Mouse (Mus musculus) large intestine, adult 2 months (tissue): Measurements from ENCODE around the gene Tns3. TPM values are rescaled to one million over a fixed set of nuclear protein-coding genes. Genes with fewer than 3 reads are reported as not detected.

Experiments used
- DNase-seq: peaks from one replicate; pipeline ENCODE4 v3.0.0-alpha.2; 2012; ENCODE audit warnings: low read depth, low spot score
- WGBS: fragments of 180-500 bp; shearing (Covaris S2); methylation state at CpG from one replicate; pipeline ENCODE4 v1.1.7; 2018; 5-methylcytosine and 5-hydroxymethylcytosine counted together
- polyA plus RNA-seq: library from polyadenylated mRNA; depleted of rRNA; stranded (reverse); fragments of >200 nt; gene quantifications from 2 replicates; pipeline ENCODE4 v1.2.3, GENCODE M21; 2012

The Tns3 gene
- polyA plus RNA-seq, 1 experiment, result 15.1 TPM

DNA sequence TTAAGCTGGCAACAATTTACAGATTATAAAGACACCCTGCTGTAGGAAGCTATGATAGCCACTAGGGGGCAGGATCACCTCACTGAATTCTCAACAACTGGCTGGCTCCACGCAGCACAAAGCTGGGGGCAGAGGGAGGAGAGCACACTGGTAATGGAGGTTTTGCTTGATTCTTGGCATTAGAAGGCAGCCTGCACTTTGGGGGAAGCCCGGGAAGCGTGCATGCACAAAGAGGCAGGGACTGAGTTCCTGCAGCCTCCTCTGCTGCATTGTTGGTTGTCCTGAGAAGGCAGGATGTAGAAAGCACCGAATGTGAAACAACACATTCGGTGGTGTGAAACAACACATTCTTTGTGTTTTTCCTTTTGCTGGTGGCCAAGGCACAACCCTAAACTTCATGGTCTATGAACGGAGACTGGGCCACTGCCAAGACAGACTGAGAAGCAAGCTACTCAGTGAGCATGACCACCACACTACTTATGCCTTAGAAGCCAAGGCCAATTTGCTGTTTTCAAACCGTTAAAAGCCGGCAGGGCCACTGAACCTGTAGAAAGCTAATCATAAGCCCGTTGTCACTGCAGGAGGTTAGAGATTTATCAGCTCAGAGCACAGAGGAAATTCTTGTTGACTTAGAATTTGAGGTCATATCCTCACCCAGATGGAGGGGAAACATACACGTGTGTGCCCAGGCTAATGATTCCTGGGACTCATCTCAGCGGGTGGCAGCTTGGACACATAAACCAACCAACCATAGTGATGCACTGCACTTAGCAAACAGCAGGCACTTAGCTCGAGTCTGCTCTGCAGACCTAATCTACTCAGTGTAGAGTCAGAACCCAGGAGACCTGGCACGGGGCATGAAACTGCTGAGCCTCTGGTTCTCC, 239.8 kb downstream of the Tns3 start:
- peak; percentile 35 for DNase-seq
- WGBS, result 21% methylated on average over 13 of the region's 13 CpGs

GRCm38 (mm10) chr11:8405225-8405899, 259.0 kb downstream of the Tns3 start:
- WGBS, result 28% methylated on average over 18 of the region's 18 CpGs
- peak; percentile 16 for DNase-seq

DNA sequence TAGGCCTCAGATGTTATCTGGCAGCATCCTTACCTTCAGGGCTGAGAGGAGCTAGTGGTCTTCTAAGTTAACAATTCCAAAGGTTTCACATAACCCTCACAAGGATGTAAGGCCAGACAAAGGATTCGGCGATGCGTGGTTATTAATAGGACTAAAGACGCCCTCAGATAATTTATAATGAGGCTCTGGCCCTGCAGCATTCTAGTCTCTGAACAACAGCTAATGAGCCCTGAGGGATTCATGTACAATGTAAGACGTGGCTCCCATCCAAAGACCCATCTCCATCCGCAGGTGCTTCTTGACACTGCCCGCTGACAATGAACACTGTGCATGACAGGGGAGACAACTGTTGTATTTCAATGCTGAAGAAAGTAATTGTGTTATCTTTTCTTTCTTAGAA, 263.0 kb downstream of the Tns3 start:
- 88% methylated on average over 7 of the region's 7 CpGs for WGBS
- DNase-seq, result no peak

DNA sequence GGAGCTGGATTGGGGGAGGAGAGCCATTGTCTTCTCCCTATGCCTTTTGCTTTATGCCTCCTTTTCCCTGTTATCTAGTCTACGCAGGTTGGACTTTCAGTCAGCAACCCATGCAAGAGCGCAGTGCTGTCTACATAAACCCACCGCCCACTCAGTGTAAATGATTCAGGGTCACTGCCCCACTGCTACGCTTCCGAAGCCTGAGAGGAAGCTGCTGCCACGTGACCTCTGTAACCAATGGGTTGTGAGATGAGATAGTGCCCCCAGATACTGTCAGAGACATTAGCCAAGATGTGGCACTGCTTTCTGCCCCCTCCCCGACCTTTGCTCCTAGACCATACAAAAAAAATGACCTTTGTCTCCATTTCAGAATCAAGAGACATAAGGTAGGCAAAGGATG, 268.0 kb downstream of the Tns3 start:
- DNase-seq, result no peak
- WGBS, result 84% methylated on average over 7 of the region's 7 CpGs

DNA sequence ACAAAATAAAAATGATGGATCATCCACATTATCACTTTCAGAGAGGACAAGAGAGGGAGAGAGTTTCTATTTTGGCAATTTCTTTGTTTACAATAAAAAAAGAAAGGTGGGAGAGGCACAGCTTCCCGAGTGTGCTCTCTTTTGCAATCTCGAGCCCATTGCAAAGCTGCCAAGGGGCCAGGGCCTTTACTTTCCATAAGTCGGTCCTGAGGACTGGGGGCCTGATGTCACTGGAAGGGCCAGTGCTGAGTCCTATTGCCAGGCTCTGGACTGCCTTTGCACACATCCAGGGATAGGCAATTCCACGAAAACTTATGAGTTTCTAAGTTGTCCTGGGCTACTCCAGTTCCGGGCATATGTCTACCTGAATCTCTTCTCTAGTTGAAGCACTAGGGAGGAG, 272.8 kb downstream of the Tns3 start:
- no peak for DNase-seq
- WGBS, result 43% methylated on average over 5 of the region's 5 CpGs

DNA sequence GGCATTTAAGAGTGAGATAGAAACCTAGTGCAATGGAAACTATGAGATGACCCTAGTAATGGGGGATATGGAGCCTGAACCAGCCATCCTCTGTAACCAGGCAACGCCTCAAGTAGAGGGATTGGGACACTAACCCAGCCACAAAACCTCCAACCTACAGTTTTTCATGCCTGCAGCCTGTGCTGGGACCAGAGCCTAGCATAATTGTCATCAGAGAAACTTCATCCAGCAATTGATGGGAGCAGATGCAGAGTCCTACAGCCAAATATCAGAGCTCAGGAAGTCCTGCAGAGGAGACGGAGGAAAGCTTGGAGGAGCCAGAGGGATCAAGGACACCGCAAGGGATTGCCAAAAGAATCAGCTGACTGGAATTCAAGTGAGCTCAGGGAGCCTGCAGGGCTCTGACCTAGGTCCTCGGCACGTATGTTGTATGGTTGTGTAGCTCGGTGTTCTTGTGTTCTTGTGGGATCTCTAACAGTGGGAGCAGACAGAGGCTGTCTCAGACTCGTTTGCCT, 278.4 kb downstream of the Tns3 start:
- no peak for DNase-seq
- 64% methylated on average over 7 of the region's 7 CpGs for WGBS
